Mouse (Mus musculus): ENCODE results near the gene AL607142.1.

DNA sequence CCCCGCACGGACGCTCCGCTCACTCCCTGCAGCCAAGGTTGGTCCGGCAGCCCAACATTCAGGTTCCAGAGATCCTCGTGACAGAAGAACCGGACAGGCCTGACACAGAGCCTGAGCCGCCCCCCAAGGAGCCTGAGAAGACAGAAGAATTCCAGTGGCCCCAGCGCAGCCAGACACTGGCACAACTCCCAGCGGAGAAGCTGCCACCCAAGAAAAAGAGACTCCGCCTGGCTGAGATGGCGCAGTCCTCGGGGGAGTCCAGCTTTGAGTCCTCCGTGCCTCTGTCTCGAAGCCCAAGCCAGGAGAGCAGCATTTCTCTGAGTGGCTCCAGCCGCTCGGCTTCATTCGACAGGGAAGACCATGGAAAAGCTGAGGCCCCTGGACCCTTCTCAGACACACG lies 32.1 kb downstream of the AL607142.1 start:
- TF ChIP-seq POLR2A (IDR thresholded peaks at IDR 0.05; ENCODE audit: insufficient read depth, low read depth, low read length) (no peak), CTCF (IDR thresholded peaks at IDR 0.05) (no peak), EP300 (IDR thresholded peaks at IDR 0.05; ENCODE audit: insufficient read depth, low read depth, low read length) (no peak)

Measured in heart, adult 2 months (tissue).